In genomic region chr4:139610954-139611353, GRCm38 (mm10) we compare ENCODE assay signal across 14 mouse cellular contexts. TPM values are rescaled to one million over a fixed set of nuclear protein-coding genes. Genes with fewer than 3 reads are reported as not detected.
DNase-seq lines count a peak whose midpoint lies in the region; ATAC-seq and TF ChIP-seq lines count a peak whose summit lies in the region.
"Had no signal": no experiment of that assay in that cellular context is flagged by ENCODE, and none has a peak within 500 bp of the region (broad histone marks: within the 10 kb centered on the region; RNA-seq: fewer than 3 reads in every experiment).

No protein-coding gene starts in this region.

- DNase-seq in heart, adult 2 months, result no peak
- DNase-seq in heart, adult 9 months (ENCODE audit: low spot score in 2 of 2), result no peak
- DNase-seq in liver, embryonic 11.5 days (ENCODE audit: low spot score), result no peak
- DNase-seq in liver, postnatal 0 days, result no peak
- no peak for DNase-seq in forebrain, postnatal 0 days
- no peak for DNase-seq in thymus, postnatal 0 days (ENCODE audit: low spot score)
- DNase-seq in layer of hippocampus, adult 18-20 months (ENCODE audit: low spot score in 2 of 2), result no peak

- 0 out of 2 replicates have a peak, but pooled peaks cover 4% of the 10 kb centered on the region for H3K9me3 ChIP-seq in liver, embryonic 11.5 days (ENCODE audit: control insufficient read depth, low read length)
- H3K9me3 ChIP-seq in liver, postnatal 0 days (ENCODE audit: low read length), result peaks cover 4% of the 10 kb centered on the region; the same call in 1 of the 2 replicates
- H3K9me3 ChIP-seq in forebrain, postnatal 0 days (ENCODE audit: low read length), result no peaks in the 10 kb centered on the region
- no peaks in the 10 kb centered on the region; the same call in 1 of the 2 replicates for H3K9me3 ChIP-seq in midbrain, embryonic 16.5 days (replicated peaks; ENCODE audit: control insufficient read depth, low read length, poor library complexity, severe bottlenecking)
- H3K9me3 ChIP-seq: liver, embryonic 15.5 days had no signal

- H3K36me3 ChIP-seq in heart, adult 2 months (ENCODE audit: control insufficient read depth, insufficient read depth, low read length), result no peaks in the 10 kb centered on the region
- H3K36me3 ChIP-seq in liver, embryonic 11.5 days (ENCODE audit: control insufficient read depth, insufficient read depth, low read length), result peaks cover 19% of the 10 kb centered on the region
- H3K36me3 ChIP-seq in liver, postnatal 0 days (replicated peaks; ENCODE audit: insufficient read depth, low read length), result peaks cover 18% of the 10 kb centered on the region
- peaks cover 24% of the 10 kb centered on the region for H3K36me3 ChIP-seq in forebrain, postnatal 0 days (ENCODE audit: insufficient read depth)
- peaks cover 14% of the 10 kb centered on the region for H3K36me3 ChIP-seq in midbrain, embryonic 16.5 days (ENCODE audit: control insufficient read depth, insufficient read depth, low read length)

- H3K4me1 ChIP-seq in heart, adult 2 months (ENCODE audit: control insufficient read depth, insufficient read depth, low read length), result peaks cover 3% of the 10 kb centered on the region; the same call in 1 of the 2 replicates
- peaks cover 4% of the 10 kb centered on the region; the same call in 1 of the 2 replicates for H3K4me1 ChIP-seq in liver, embryonic 11.5 days (replicated peaks; ENCODE audit: control insufficient read depth, insufficient read depth, low read length)
- H3K4me1 ChIP-seq in liver, postnatal 0 days (ENCODE audit: insufficient read depth), result peaks cover 3% of the 10 kb centered on the region; the same call in 1 of the 2 replicates
- H3K4me1 ChIP-seq in forebrain, postnatal 0 days (ENCODE audit: insufficient read depth), result no peaks in the 10 kb centered on the region
- H3K4me1 ChIP-seq in midbrain, embryonic 16.5 days (ENCODE audit: control insufficient read depth, insufficient read depth, low read length), result 0 out of 2 replicates have a peak, but pooled peaks cover 5% of the 10 kb centered on the region

- no peak overlapping the region for H3K4me2 ChIP-seq in liver, embryonic 11.5 days
- H3K4me2 ChIP-seq in liver, postnatal 0 days (ENCODE audit: low read depth, low read length), result no peak overlapping the region
- H3K4me2 ChIP-seq in forebrain, postnatal 0 days (ENCODE audit: low read depth), result no peak overlapping the region
- no peak overlapping the region; the same call in 1 of the 2 replicates for H3K4me2 ChIP-seq in midbrain, embryonic 16.5 days (ENCODE audit: low read length)
- H3K4me2 ChIP-seq: liver, embryonic 15.5 days had no signal

- TF ChIP-seq POLR2A in heart, adult 2 months (IDR thresholded peaks at IDR 0.05; ENCODE audit: insufficient read depth, low read depth, low read length), result no peak

- H3K27ac ChIP-seq in heart, adult 2 months, result peak overlapping the region; percentile 45; the same call in 1 of the 2 replicates
- H3K27ac ChIP-seq in liver, embryonic 11.5 days (ENCODE audit: low read depth, low read length), result peak overlapping the region; percentile 8; the same call in 1 of the 2 replicates
- H3K27ac ChIP-seq in liver, postnatal 0 days (ENCODE audit: low read depth), result no peak overlapping the region
- H3K27ac ChIP-seq in forebrain, postnatal 0 days (ENCODE audit: low read depth, low read length), result no peak overlapping the region
- H3K27ac ChIP-seq in midbrain, embryonic 16.5 days (ENCODE audit: low read length), result peak overlapping the region; percentile 40
- H3K27ac ChIP-seq: liver, embryonic 15.5 days had no signal

- no peaks in the 10 kb centered on the region for H3K79me2 ChIP-seq in heart, adult 2 months (replicated peaks; ENCODE audit: control insufficient read depth, insufficient read depth, low read length)

- H3K9ac ChIP-seq in heart, adult 2 months (ENCODE audit: low read depth, low read length), result no peak overlapping the region
- no peak overlapping the region for H3K9ac ChIP-seq in liver, embryonic 11.5 days (ENCODE audit: low read depth, low read length)
- H3K9ac ChIP-seq in liver, postnatal 0 days (replicated peaks), result no peak overlapping the region
- no peak overlapping the region for H3K9ac ChIP-seq in forebrain, postnatal 0 days
- H3K9ac ChIP-seq in midbrain, embryonic 16.5 days (ENCODE audit: low read depth, low read length), result no peak overlapping the region
- H3K9ac ChIP-seq: liver, embryonic 15.5 days had no signal

- no peak overlapping the region for H3K4me3 ChIP-seq in heart, adult 2 months
- H3K4me3 ChIP-seq in liver, embryonic 11.5 days (ENCODE audit: low read depth, low read length), result no peak overlapping the region
- no peak overlapping the region for H3K4me3 ChIP-seq in liver, postnatal 0 days (ENCODE audit: low read depth, low read length)
- no peak overlapping the region for H3K4me3 ChIP-seq in forebrain, postnatal 0 days (ENCODE audit: low read depth, low read length)
- no peak overlapping the region for H3K4me3 ChIP-seq in midbrain, embryonic 16.5 days (ENCODE audit: low read depth, low read length)
- H3K4me3 ChIP-seq: erythroblast, embryonic 14.5 days; liver, embryonic 15.5 days had no signal

- 64% methylated on average over 6 of the region's 6 CpGs for WGBS in heart, adult 2 months
- 77% methylated on average over 6 of the region's 6 CpGs for WGBS in liver, embryonic 11.5 days
- 65% methylated on average over 6 of the region's 6 CpGs for WGBS in liver, postnatal 0 days (ENCODE audit: insufficient replicate concordance)
- 34% methylated on average over 6 of the region's 6 CpGs for WGBS in forebrain, postnatal 0 days
- WGBS in midbrain, embryonic 16.5 days, result 23% methylated on average over 6 of the region's 6 CpGs

- no peak for TF ChIP-seq EP300 in heart, adult 2 months (IDR thresholded peaks at IDR 0.05; ENCODE audit: insufficient read depth, low read depth, low read length)
- no peak for TF ChIP-seq EP300 in liver, postnatal 0 days (IDR thresholded peaks at IDR 0.05; ENCODE audit: low read depth)

- intact Hi-C loops in heart, adult 2 months (cut with DNase I), result loop anchor here (2.0 to 5.0 kb wide), 3 partner anchors 36 to 140 kb away; no protein-coding TSS in a partner anchor

- TF ChIP-seq CTCF in heart, adult 2 months (IDR thresholded peaks at IDR 0.05), result no peak
- no peak for TF ChIP-seq CTCF in liver, postnatal 0 days (IDR thresholded peaks at IDR 0.05; ENCODE audit: low read depth)
- TF ChIP-seq CTCF in forebrain, postnatal 0 days (IDR thresholded peaks at IDR 0.05; ENCODE audit: low read depth), result no peak

- no peaks in the 10 kb centered on the region for H3K27me3 ChIP-seq in heart, adult 2 months (ENCODE audit: control insufficient read depth, insufficient read depth, low read length)
- no peaks in the 10 kb centered on the region for H3K27me3 ChIP-seq in liver, embryonic 11.5 days (replicated peaks; ENCODE audit: control insufficient read depth, insufficient read depth, low read length)
- H3K27me3 ChIP-seq in liver, postnatal 0 days (ENCODE audit: insufficient read depth, low read length), result no peaks in the 10 kb centered on the region
- H3K27me3 ChIP-seq in forebrain, postnatal 0 days (ENCODE audit: insufficient read depth, low read length), result no peaks in the 10 kb centered on the region
- H3K27me3 ChIP-seq in midbrain, embryonic 16.5 days (ENCODE audit: control insufficient read depth, insufficient read depth, low read depth, low read length), result no peaks in the 10 kb centered on the region
- H3K27me3 ChIP-seq: liver, embryonic 15.5 days had no signal

- ATAC-seq in liver, embryonic 11.5 days (replicated peaks; ENCODE audit: low FRiP score), result no peak
- ATAC-seq in liver, postnatal 0 days, result no peak
- 0 out of 2 replicates have a peak, but pooled peaks have one; percentile 14 for ATAC-seq in forebrain, postnatal 0 days
- ATAC-seq in midbrain, embryonic 16.5 days, result no peak

RNA-seq across cellular contexts. Expression of gene Gm21969, which starts 8.0 kb away (rescaled TPM):
- not detected for total RNA-seq in heart, adult 2 months (2021)
- 0.06 TPM in 1 of 2 replicates, not detected in the other for polyA plus RNA-seq in heart, adult 2 months (2012; rRNA removed)
- polyA plus RNA-seq in liver, embryonic 11.5 days (2014; fragmentation: Nextera tagmentation; extraction: Ambion mirVana), result not detected in 2 replicates
- 0.04 TPM in 1 of 2 replicates, not detected in the other for polyA plus RNA-seq in liver, postnatal 0 days (2015; fragmentation: Nextera tagmentation; extraction: Ambion mirVana)
- 0.08 TPM in 1 of 2 replicates, not detected in the other for total RNA-seq in forebrain, postnatal 0 days (2014; rRNA removed)
- polyA plus RNA-seq in forebrain, postnatal 0 days (2015; fragmentation: Nextera tagmentation; extraction: Ambion mirVana), result not detected in 2 replicates
- polyA plus RNA-seq in midbrain, embryonic 16.5 days (2015; fragmentation: Nextera tagmentation; extraction: Ambion mirVana), result not detected in 2 replicates
- polyA plus RNA-seq in thymus, postnatal 0 days (2015; fragmentation: Nextera tagmentation; extraction: Ambion mirVana), result not detected in 2 replicates
- total RNA-seq in layer of hippocampus, adult 18-20 months (2021), result not detected
- total RNA-seq: adrenal gland, postnatal 36 days; hematopoietic stem cell, adult 5-6 weeks; layer of hippocampus, postnatal 36 days had no signal
- polyA plus RNA-seq: liver, embryonic 15.5 days had no signal

RNA-seq across cellular contexts. Expression of gene Aldh4a1, which starts 11.7 kb away (rescaled TPM):
- total RNA-seq in heart, adult 2 months (2021), result 10 to 100 TPM; 79.7 to 96.7 TPM
- polyA plus RNA-seq in heart, adult 2 months (2012; rRNA removed), result 120 and 149 TPM in 2 replicates
- polyA plus RNA-seq in liver, embryonic 11.5 days (2014; fragmentation: Nextera tagmentation; extraction: Ambion mirVana), result 45.2 and 52.0 TPM in 2 replicates
- 81.2 and 86.3 TPM in 2 replicates for polyA plus RNA-seq in liver, postnatal 0 days (2015; fragmentation: Nextera tagmentation; extraction: Ambion mirVana)
- total RNA-seq in forebrain, postnatal 0 days (2014; rRNA removed), result 27.7 and 29.1 TPM in 2 replicates
- polyA plus RNA-seq in forebrain, postnatal 0 days (2015; fragmentation: Nextera tagmentation; extraction: Ambion mirVana), result 19.3 and 25.7 TPM in 2 replicates
- polyA plus RNA-seq in midbrain, embryonic 16.5 days (2015; fragmentation: Nextera tagmentation; extraction: Ambion mirVana), result 23.5 and 27.0 TPM in 2 replicates
- polyA plus RNA-seq in thymus, postnatal 0 days (2015; fragmentation: Nextera tagmentation; extraction: Ambion mirVana), result 28.9 and 31.7 TPM in 2 replicates
- total RNA-seq in layer of hippocampus, adult 18-20 months (2021), result 10 to 100 TPM; 19.6 to 21.4 TPM

RNA-seq across cellular contexts. Expression of gene Tas1r2, which starts 42.4 kb away (rescaled TPM):
- total RNA-seq in heart, adult 2 months (2021), result not detected
- polyA plus RNA-seq in heart, adult 2 months (2012; rRNA removed), result not detected in 2 replicates
- polyA plus RNA-seq in liver, embryonic 11.5 days (2014; fragmentation: Nextera tagmentation; extraction: Ambion mirVana), result not detected in 2 replicates
- polyA plus RNA-seq in liver, postnatal 0 days (2015; fragmentation: Nextera tagmentation; extraction: Ambion mirVana), result not detected in 2 replicates
- total RNA-seq in forebrain, postnatal 0 days (2014; rRNA removed), result 0.05 TPM in 1 of 2 replicates, not detected in the other
- polyA plus RNA-seq in forebrain, postnatal 0 days (2015; fragmentation: Nextera tagmentation; extraction: Ambion mirVana), result not detected in 2 replicates
- polyA plus RNA-seq in midbrain, embryonic 16.5 days (2015; fragmentation: Nextera tagmentation; extraction: Ambion mirVana), result not detected in 2 replicates
- not detected in 2 replicates for polyA plus RNA-seq in thymus, postnatal 0 days (2015; fragmentation: Nextera tagmentation; extraction: Ambion mirVana)
- not detected for total RNA-seq in layer of hippocampus, adult 18-20 months (2021)
- total RNA-seq: adrenal gland, postnatal 36 days; hematopoietic stem cell, adult 5-6 weeks; layer of hippocampus, postnatal 36 days had no signal
- polyA plus RNA-seq: cerebellum, adult 2 months; erythroblast, embryonic 14.5 days; liver, embryonic 15.5 days had no signal

Comparison
In these comparisons a context has a peak if more than half of its experiments do, and no peak if none do; other contexts are left out.
1. H3K27ac ChIP-seq: peak in heart, adult 2 months (single experiment), liver, embryonic 11.5 days (single experiment) and midbrain, embryonic 16.5 days (single experiment); none in liver, postnatal 0 days (single experiment) and forebrain, postnatal 0 days (single experiment).